Comparison of ENCODE assay signal across 17 mouse cellular contexts in genomic region chr5:57765356-57765755, GRCm38 (mm10).
"Had no signal": no experiment of that assay in that cellular context is flagged by ENCODE, and none has a peak within 500 bp of the region (broad histone marks: within the 10 kb centered on the region; RNA-seq: fewer than 3 reads in every experiment).

No protein-coding gene starts in this region.

- H3K36me3 ChIP-seq: limb, embryonic 15.5 days; liver, embryonic 12.5 days; midbrain, embryonic 12.5 days; neural tube, embryonic 13.5 days; neural tube, embryonic 15.5 days had no signal

- ATAC-seq: liver, embryonic 12.5 days had no signal

- H3K9ac ChIP-seq: limb, embryonic 15.5 days; liver, embryonic 12.5 days; liver, embryonic 14.5 days; lung, embryonic 14.5 days; midbrain, embryonic 12.5 days; neural tube, embryonic 13.5 days; neural tube, embryonic 15.5 days had no signal

- H3K4me2 ChIP-seq: limb, embryonic 15.5 days; liver, embryonic 12.5 days; lung, embryonic 14.5 days; midbrain, embryonic 12.5 days; neural tube, embryonic 13.5 days; neural tube, embryonic 15.5 days had no signal

- H3K27ac ChIP-seq: limb, embryonic 15.5 days; liver, embryonic 12.5 days; liver, embryonic 14.5 days; midbrain, embryonic 12.5 days; neural tube, embryonic 13.5 days; neural tube, embryonic 15.5 days had no signal

- H3K4me1 ChIP-seq: limb, embryonic 15.5 days; midbrain, embryonic 12.5 days; neural tube, embryonic 13.5 days had no signal

- H3K27me3 ChIP-seq: limb, embryonic 15.5 days; liver, embryonic 12.5 days; midbrain, embryonic 12.5 days; neural tube, embryonic 13.5 days; neural tube, embryonic 15.5 days had no signal

- DNase-seq: lung, adult 18-20 months; lung, embryonic 14.5 days; lung, postnatal 10 days; lung, postnatal 4 days; right cerebral cortex, adult 18-20 months; right cerebral cortex, postnatal 25 days; right cerebral cortex, postnatal 4 days; spleen, adult 18-20 months; thymus, adult 18-20 months; thymus, postnatal 14 days; thymus, postnatal 36 days had no signal

- H3K4me3 ChIP-seq: limb, embryonic 15.5 days; liver, embryonic 12.5 days; midbrain, embryonic 12.5 days; neural tube, embryonic 13.5 days; neural tube, embryonic 15.5 days had no signal

- H3K9me3 ChIP-seq: limb, embryonic 15.5 days; liver, embryonic 12.5 days; midbrain, embryonic 12.5 days; neural tube, embryonic 13.5 days; neural tube, embryonic 15.5 days had no signal
